Mouse (Mus musculus) lung, embryonic 14.5 days (tissue): ENCODE measurements around the gene Dbndd2. TPM values are rescaled to one million over a fixed set of nuclear protein-coding genes. Genes with fewer than 3 reads are reported as not detected.

Experiments
- ATAC-seq: fragments of 200-750 bp; cut with Nextera tagmentation; 2 replicates; pipeline ENCODE4 v1.8.0; 2017; ENCODE audit warnings: mild to moderate bottlenecking, moderate TSS enrichment, moderate library complexity; ENCODE audit not compliant: insufficient read depth
- DNase-seq: peaks from one replicate; pipeline ENCODE4 v3.0.0-alpha.2; 2015
- H3K27ac ChIP-seq: fragments of 300-500 bp; sonication (generic); 2 replicates; pipeline ENCODE4 v1.5.1; 2014; ENCODE audit warnings: low read depth, mild to moderate bottlenecking, moderate library complexity
- H3K27me3 ChIP-seq: fragments of 300-500 bp; sonication (generic); 2 replicates; pipeline ENCODE4 v1.6.1; 2014; ENCODE audit warnings: low read length, control low read depth; ENCODE audit not compliant: insufficient read depth
- H3K36me3 ChIP-seq: fragments of 300-500 bp; sonication (generic); 2 replicates; pipeline ENCODE4 v1.6.1; 2014; ENCODE audit warnings: control low read depth; ENCODE audit not compliant: insufficient read depth
- H3K4me1 ChIP-seq: fragments of 300-500 bp; sonication (generic); 2 replicates; pipeline ENCODE4 v1.6.1; 2014; ENCODE audit warnings: antibody characterized with exemption, control low read depth; ENCODE audit not compliant: insufficient read depth
- H3K4me2 ChIP-seq: fragments of 300-500 bp; sonication (generic); 2 replicates; pipeline ENCODE4 v1.6.1; 2014; ENCODE audit warnings: mild to moderate bottlenecking
- H3K4me3 ChIP-seq: fragments of 300-500 bp; sonication (generic); 2 replicates; pipeline ENCODE4 v1.5.1; 2014; ENCODE audit warnings: low read depth, low read length
- H3K9ac ChIP-seq: fragments of 300-500 bp; sonication (generic); 2 replicates; pipeline ENCODE4 v1.6.1; 2014
- H3K9me3 ChIP-seq: fragments of 300-500 bp; sonication (generic); 2 replicates; pipeline ENCODE4 v1.6.1; 2016; ENCODE audit warnings: low read depth, low read length, control low read depth
- CTCF ChIP-seq: IDR thresholded peaks from 2 replicates; pipeline ENCODE4 v1.5.1; 2016; ENCODE audit warnings: antibody characterized with exemption, low read depth
- WGBS: fragments of 180-500 bp; shearing (Covaris S2); extraction: QIAGEN DNeasy Blood & Tissue Kit; methylation state at CpG from one replicate; pipeline ENCODE4 v1.1.7; 2014; 5-methylcytosine and 5-hydroxymethylcytosine counted together
- polyA plus RNA-seq: library from polyadenylated mRNA; unstranded; fragments of >200 nt; fragmentation: Nextera tagmentation; extraction: Ambion mirVana; gene quantifications from 2 replicates; pipeline ENCODE4 v1.2.1, GENCODE M21; 2014

Dbndd2 gene
- polyA plus RNA-seq, 1 experiment from 2014 or later = 4.4 TPM

DNA sequence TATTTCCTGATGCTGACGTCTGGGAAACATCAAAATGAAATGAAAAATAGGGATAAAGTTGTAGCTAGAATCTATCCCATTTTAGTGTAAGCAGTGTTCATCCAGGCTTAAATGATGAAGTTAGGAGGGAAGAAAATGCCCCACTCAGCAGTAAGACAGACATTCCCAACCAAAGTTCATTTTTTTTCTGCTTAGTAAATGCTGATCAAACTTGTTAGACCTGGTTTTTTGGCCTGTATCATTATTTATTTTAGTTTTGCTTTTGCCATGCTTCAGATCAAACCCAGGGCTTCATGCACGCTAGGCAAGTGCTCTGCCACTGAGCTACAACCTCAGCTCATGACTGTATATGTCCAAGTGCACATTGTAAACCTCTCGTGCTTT is 39.8 kb upstream of the Dbndd2 start:
- Histone ChIP-seq H3K9ac (no peak overlapping the region), H3K4me2 (no peak overlapping the region), H3K36me3 (no peaks in the 10 kb centered on the region), H3K4me3 (no peak overlapping the region), H3K9me3 (no peaks in the 10 kb centered on the region), H3K27me3 (no peaks in the 10 kb centered on the region), H3K4me1 (peaks cover 8% of the 10 kb centered on the region; the same call in 1 of the 2 replicates), H3K27ac (no peak overlapping the region)
- DNase-seq = no peak
- WGBS = 70% methylated on average over 3 of the region's 3 CpGs
- ATAC-seq = no peak
- no peak for TF ChIP-seq CTCF

DNA sequence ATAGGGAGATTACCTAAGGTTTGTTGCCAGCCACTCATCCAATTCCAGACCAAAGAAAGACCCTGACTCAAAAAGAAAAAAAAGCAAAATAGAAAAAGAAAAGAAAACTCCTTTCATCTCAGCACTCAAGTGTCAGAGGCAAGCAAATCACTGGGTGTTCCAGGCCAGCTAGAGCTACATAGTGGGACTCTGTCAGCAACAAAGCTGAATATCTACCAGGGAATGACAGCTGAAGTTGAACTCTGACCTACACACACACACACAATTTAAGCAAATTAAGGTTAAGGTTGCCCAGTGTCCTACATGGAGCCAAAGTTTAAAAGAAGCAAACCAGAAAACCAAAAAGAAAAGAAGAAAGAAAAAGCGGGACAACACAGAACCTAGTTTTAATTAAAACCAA is 37.8 kb upstream of the Dbndd2 start:
- WGBS = 71% methylated on average over 1 of the region's 1 CpGs
- DNase-seq (no peak), ATAC-seq (no peak)
- Histone ChIP-seq H3K27me3 (no peaks in the 10 kb centered on the region), H3K4me1 (peaks cover 21% of the 10 kb centered on the region), H3K27ac (no peak overlapping the region), H3K36me3 (no peaks in the 10 kb centered on the region), H3K4me3 (no peak overlapping the region), H3K9me3 (no peaks in the 10 kb centered on the region), H3K9ac (no peak overlapping the region), H3K4me2 (no peak overlapping the region)
- TF ChIP-seq CTCF = no peak

DNA sequence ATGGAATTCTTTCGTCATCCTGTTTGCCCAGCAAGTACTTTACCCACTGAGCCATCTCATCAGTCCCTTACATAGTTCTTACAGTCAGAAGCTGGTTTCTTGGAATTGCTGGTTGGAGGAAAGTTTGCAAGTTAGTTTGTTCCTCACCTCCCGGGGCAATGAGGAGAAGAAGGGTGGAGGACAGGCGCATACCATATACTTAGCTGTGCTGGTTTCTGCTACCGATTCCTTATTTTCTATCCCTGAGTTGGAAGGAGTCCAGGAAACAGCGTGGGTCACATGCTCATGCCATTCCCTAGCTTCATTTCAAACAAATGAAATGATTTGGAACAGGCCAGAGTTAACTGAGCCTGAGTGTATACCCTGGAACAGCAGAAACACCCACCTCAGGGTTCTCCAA is 37.0 kb upstream of the Dbndd2 start:
- H3K27me3 ChIP-seq = no peaks in the 10 kb centered on the region
- no peaks in the 10 kb centered on the region for H3K36me3 ChIP-seq
- ATAC-seq (no peak), DNase-seq (no peak)
- no peak overlapping the region for H3K4me3 ChIP-seq
- WGBS = 56% methylated on average over 5 of the region's 5 CpGs
- peaks cover 22% of the 10 kb centered on the region for H3K4me1 ChIP-seq
- H3K27ac ChIP-seq = no peak overlapping the region
- no peak overlapping the region for H3K9ac ChIP-seq
- no peak overlapping the region for H3K4me2 ChIP-seq
- no peaks in the 10 kb centered on the region for H3K9me3 ChIP-seq
- no peak for TF ChIP-seq CTCF

- ATAC-seq = no peak
- no peak for DNase-seq
These were observed 36.4 kb upstream of the Dbndd2 start for GRCm38 (mm10) chr2:164449341-164450042.

DNA sequence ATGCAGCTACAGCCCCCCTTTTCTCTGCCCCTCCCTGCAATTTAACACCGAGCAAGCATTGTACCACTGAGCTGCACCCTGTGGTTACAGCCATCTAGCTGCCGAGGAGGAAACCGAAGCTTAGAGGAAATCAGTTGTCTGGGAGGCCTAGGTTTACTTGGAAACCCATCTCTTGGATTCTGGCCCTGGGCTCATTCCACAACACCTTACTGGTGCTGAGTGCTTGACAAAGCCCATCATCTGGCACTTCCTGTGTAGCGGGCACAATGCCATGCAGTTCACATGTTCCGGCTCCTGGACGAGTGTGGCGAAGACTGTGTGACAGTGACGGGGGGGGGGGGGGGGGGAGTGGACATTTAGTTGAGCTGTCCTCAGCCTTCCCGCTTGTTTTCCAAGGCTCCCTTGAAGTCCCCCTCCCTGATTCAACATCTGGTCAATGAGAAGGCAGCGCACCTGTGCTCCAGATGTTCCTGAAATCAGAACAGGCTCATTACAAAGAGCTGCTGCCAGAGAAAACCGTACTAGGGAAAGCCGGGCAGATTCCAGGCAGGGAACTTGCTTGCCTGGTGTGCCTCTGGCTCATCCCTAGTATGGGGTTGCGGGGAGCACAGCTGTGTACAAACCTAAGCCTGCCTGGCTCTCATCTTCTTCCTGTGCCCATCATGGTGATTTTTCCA is 33.8 kb upstream of the Dbndd2 start:
- Histone ChIP-seq H3K4me2 (no peak overlapping the region), H3K9me3 (no peaks in the 10 kb centered on the region), H3K27me3 (no peaks in the 10 kb centered on the region), H3K9ac (no peak overlapping the region), H3K4me3 (no peak overlapping the region), H3K4me1 (peaks cover 34% of the 10 kb centered on the region), H3K36me3 (no peaks in the 10 kb centered on the region), H3K27ac (no peak overlapping the region)
- 32% methylated on average over 13 of the region's 13 CpGs for WGBS
- ATAC-seq (peak; percentile 55; the same call in 1 of the 2 replicates), DNase-seq (peak; percentile 78)
- TF ChIP-seq CTCF = 0 out of 2 replicates have a peak, but pooled peaks have one; percentile 9

More at GRCm38 (mm10) chr2:164449341-164450042, 36.4 kb upstream of the Dbndd2 start:
- Histone ChIP-seq H3K9me3 (no peaks in the 10 kb centered on the region), H3K4me3 (no peak overlapping the region), H3K4me1 (peaks cover 22% of the 10 kb centered on the region), H3K4me2 (no peak overlapping the region), H3K27ac (no peak overlapping the region), H3K27me3 (no peaks in the 10 kb centered on the region), H3K36me3 (no peaks in the 10 kb centered on the region), H3K9ac (no peak overlapping the region)
- WGBS = 72% methylated on average over 14 of the region's 14 CpGs
- no peak for TF ChIP-seq CTCF

DNA sequence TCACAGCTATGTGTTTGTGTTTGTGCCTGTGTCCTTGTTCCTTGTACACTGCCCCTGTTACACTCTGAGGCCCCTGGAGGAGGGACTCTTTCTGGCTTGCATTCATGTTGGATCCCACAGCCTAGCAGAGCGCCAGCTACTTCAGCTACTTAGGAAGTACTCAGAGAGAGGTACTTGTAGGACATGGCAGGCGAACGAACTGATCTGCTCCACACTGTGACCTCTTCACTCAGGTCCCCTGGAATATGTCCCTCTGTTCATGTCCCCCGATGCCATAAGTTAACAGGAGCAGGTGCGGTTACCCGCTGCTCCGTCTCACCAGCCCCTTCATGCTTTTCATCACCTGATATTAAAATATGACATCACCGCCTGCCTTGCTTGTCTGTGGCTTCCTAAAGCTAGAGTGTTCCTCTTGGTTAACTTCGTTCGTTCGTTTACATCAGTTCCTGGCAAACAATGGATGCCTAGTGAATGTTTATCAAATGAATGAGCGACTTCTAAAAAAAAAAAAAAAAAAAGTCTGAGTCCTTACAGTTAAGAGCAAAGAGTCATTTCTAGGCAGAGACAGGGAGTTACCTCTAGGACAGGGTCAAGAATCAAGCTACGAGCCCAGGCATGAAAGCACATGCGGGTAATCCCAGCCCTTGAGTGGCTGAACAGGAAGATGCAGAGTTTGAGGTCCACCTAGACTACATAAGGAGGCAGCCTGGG is 32.7 kb upstream of the Dbndd2 start:
- 45% methylated on average over 14 of the region's 14 CpGs for WGBS
- H3K27me3 ChIP-seq = no peaks in the 10 kb centered on the region
- DNase-seq = no peak
- no peak overlapping the region for H3K4me2 ChIP-seq
- ATAC-seq = no peak
- H3K27ac ChIP-seq = peak overlapping the region; percentile 50; the same call in 1 of the 2 replicates
- H3K9ac ChIP-seq = no peak overlapping the region
- H3K4me1 ChIP-seq = peaks cover 34% of the 10 kb centered on the region
- TF ChIP-seq CTCF = no peak
- H3K4me3 ChIP-seq = no peak overlapping the region
- no peaks in the 10 kb centered on the region for H3K9me3 ChIP-seq
- H3K36me3 ChIP-seq = no peaks in the 10 kb centered on the region
